Mouse (Mus musculus) bone marrow, adult 2 months (tissue): Measurements from ENCODE around the gene Cdyl.

ENCODE experiments used
- CTCF ChIP-seq: fragments of 200-500 bp; IDR thresholded peaks from 2 replicates; pipeline ENCODE4 v1.5.1; 2011; ENCODE audit warnings: low read length, control low read depth; ENCODE audit not compliant: control insufficient read depth, insufficient read depth
- POLR2A ChIP-seq: fragments of 200-500 bp; IDR thresholded peaks from 2 replicates; pipeline ENCODE4 v1.6.1; 2011; ENCODE audit warnings: low read depth, mild to moderate bottlenecking, control low read depth, low read length, borderline replicate concordance; ENCODE audit not compliant: control insufficient read depth

DNA sequence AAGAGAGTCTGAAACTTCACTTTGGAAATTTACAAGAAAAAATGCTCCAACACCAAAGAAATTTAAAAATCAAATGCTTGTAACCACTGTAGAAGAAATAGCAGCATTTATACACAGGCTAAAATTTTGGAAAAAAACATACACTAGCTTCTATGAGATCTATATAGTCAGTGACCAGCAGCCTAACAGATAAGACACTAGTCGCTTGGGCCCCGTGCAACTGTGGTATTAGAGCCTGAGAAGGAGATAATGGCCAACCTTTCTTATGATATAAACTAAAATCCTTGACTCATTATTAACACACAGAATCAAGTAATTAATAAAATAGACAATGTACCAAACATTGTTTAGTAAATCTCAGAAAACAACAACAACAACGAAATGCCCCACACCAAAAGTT, 66.4 kb downstream of the Cdyl start:
- TF ChIP-seq CTCF (no peak), POLR2A (no peak)
